Mouse (Mus musculus) kidney, adult 2 months (tissue): ENCODE results near the gene Olfr1392. TPM values are rescaled to one million over a fixed set of nuclear protein-coding genes. Genes with fewer than 3 reads are reported as not detected.
A peak's percentile ranks its signal among the peaks of the same experiment; 100 is the strongest.
"Not testable (repeated sequence)": the region's sequence is repeated elsewhere in the genome, so short reads cannot be mapped to it uniquely, and the experiment has no call there.

Source experiments
- DNase-seq: peaks from one replicate; pipeline ENCODE4 v3.0.0; 2021
- H3K27ac ChIP-seq: fragments of 200-500 bp; 2 replicates; pipeline ENCODE4 v1.5.1; 2012; ENCODE audit warnings: low read depth, low read length, control low read depth, inconsistent platforms; ENCODE audit not compliant: insufficient read depth
- H3K27me3 ChIP-seq: fragments of 200-500 bp; replicated peaks from 2 replicates; pipeline ENCODE4 v1.6.1; 2012; ENCODE audit warnings: mild to moderate bottlenecking, moderate library complexity, low read length, inconsistent platforms; ENCODE audit not compliant: control insufficient read depth, insufficient read depth
- H3K36me3 ChIP-seq: fragments of 200-500 bp; 2 replicates; pipeline ENCODE4 v1.6.1; 2012; ENCODE audit warnings: mild to moderate bottlenecking, moderate library complexity, low read length, inconsistent platforms; ENCODE audit not compliant: control insufficient read depth, insufficient read depth
- H3K4me1 ChIP-seq: fragments of 200-500 bp; 2 replicates; pipeline ENCODE4 v1.6.1; 2011; ENCODE audit warnings: low read length; ENCODE audit not compliant: control insufficient read depth, insufficient read depth
- H3K4me3 ChIP-seq: fragments of 200-500 bp; 2 replicates; pipeline ENCODE4 v1.5.1; 2011; ENCODE audit warnings: mild to moderate bottlenecking, low read depth, low read length, control low read depth; ENCODE audit not compliant: insufficient read depth
- CTCF ChIP-seq: fragments of 200-500 bp; conservative IDR thresholded peaks from 2 replicates; pipeline ENCODE4 v1.5.1; 2011; ENCODE audit warnings: low read depth, mild to moderate bottlenecking, control low read depth, low read length, moderate library complexity, mixed read lengths; ENCODE audit not compliant: insufficient read depth, insufficient read length
- POLR2A ChIP-seq: fragments of 200-500 bp; IDR thresholded peaks from one replicate; pipeline ENCODE4 v1.6.1; 2011; ENCODE audit warnings: low read depth, low read length, control low read depth
- WGBS: fragments of 180-500 bp; shearing (Covaris S2); methylation state at CpG from one replicate; pipeline ENCODE4 v1.1.7; 2018; 5-methylcytosine and 5-hydroxymethylcytosine counted together
- polyA plus RNA-seq: library from polyadenylated mRNA; depleted of rRNA; stranded (reverse); fragments of >200 nt; gene quantifications from 2 replicates; pipeline ENCODE4 v1.2.3, GENCODE M21; 2012

Gene Olfr1392
- polyA plus RNA-seq, 1 experiment = 0.47 TPM

DNA sequence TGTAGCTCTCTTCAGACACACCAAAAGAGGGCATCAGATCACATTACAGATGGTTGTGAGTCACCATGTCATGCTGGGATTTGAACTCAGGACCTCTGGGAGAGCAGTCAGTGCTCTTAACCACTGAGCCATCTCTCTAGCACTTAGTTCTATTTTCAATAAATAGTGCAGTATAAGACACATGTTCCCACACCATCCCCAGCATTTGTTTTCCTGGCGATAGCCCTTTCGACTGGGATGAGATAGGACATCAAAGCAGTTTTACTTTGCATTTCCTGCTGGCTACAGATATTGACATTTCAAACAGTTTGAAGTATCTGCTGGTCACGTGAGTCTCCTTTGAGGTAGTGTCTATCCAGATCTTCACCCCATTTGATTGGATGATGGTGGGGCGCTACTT, 14.7 kb upstream of the Olfr1392 start:
- Histone ChIP-seq H3K36me3 (no peaks in the 10 kb centered on the region), H3K4me1 (peaks cover 21% of the 10 kb centered on the region), H3K27me3 (no peaks in the 10 kb centered on the region), H3K27ac (no peak overlapping the region), H3K4me3 (no peak overlapping the region)
- no peak for TF ChIP-seq POLR2A
- TF ChIP-seq CTCF = no peak
- DNase-seq = no peak
- WGBS = 91% methylated on average over 4 of the region's 4 CpGs

DNA sequence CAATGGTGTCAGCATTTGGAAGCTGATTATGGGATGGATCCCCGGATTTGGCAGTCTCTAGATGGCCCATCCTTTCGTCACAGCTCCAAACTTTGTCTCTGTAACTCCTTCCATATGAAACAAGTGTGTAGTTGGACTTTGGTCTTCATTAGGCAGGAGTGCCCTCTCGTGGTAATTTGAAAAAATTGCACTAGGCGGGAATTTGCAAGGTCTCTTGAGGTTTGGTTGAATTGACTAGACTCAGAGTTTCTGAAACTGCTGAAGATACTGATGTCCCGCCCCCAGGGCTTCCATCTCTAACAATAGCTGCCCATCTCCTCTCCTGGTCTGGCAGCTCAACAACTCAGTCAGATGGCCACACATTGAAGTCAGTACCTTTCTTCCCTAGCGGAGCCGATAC, 13.7 kb upstream of the Olfr1392 start:
- H3K4me1 ChIP-seq = peaks cover 15% of the 10 kb centered on the region
- DNase-seq = peak; percentile 70
- 29% methylated on average over 7 of the region's 7 CpGs for WGBS
- no peak overlapping the region for H3K27ac ChIP-seq
- H3K4me3 ChIP-seq = no peak overlapping the region
- H3K36me3 ChIP-seq = no peaks in the 10 kb centered on the region
- no peaks in the 10 kb centered on the region for H3K27me3 ChIP-seq
- TF ChIP-seq POLR2A (no peak), CTCF (no peak)

DNA sequence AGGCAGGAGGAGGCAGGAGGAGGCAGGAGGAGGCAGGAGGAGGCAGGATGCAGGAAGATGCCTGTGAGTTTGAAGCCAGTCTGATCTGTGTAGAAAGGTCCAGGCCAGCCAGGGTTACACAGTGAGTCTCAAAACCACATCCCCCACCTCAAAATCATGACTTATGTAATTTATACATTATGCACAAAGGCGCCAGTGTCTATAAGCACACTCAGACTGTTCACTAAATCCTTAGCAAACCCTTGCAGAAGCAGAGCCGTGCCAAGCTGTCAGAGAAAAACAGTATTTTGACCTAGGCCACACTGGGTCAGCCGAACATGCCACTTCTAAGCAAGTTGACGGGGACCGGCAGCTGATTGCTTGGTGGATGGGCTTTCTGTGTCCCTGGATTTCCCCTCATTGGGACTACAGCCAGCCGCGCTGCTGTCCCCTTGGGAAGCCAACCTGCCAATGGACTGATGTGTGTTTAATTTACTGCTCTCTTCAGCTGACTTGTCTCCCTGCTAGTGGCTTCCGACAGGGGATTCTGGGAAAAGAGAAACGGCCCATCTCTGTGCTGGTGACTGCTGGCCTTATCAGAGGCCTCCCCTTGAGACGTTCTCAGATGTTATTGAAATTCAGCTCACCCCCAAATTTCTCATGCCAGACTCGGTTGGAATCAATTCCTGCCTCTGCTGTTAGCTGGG, 11.1 kb upstream of the Olfr1392 start:
- Histone ChIP-seq H3K27ac (no peak overlapping the region), H3K27me3 (no peaks in the 10 kb centered on the region), H3K36me3 (no peaks in the 10 kb centered on the region), H3K4me3 (no peak overlapping the region), H3K4me1 (peaks cover 3% of the 10 kb centered on the region; the same call in 1 of the 2 replicates)
- WGBS = 82% methylated on average over 11 of the region's 11 CpGs
- no peak for DNase-seq
- TF ChIP-seq CTCF = no peak
- TF ChIP-seq POLR2A = no peak

DNA sequence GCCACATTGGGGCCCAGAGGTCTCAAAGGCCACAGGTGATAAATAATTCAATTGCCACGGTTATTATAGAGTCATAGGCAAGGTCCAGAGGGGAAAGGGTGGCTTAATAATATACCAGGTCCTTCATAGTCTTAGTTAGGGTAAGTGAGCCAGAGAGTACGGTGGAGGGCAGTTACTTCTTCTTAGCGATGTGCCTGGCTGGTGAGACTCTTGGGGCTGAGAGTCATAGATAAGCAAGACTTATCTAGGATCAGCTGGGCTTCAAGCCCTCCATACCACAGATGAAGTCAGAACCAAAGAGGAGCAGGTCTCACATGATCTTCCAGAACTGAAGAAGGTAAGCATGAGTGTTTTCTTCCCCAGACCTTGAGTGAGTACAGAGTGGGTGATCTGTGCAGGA, 6.9 kb upstream of the Olfr1392 start, which contains the start of gene Olfr1393:
Olfr1393 (plus strand) TSS at position 83 of the 400 bp plus-strand sequence.
- H3K4me3 ChIP-seq = no peak within 1 kb of the TSS
- no peaks in the 10 kb centered on the region for H3K36me3 ChIP-seq
- 55% methylated on average over 3 of the region's 3 CpGs for WGBS

DNA sequence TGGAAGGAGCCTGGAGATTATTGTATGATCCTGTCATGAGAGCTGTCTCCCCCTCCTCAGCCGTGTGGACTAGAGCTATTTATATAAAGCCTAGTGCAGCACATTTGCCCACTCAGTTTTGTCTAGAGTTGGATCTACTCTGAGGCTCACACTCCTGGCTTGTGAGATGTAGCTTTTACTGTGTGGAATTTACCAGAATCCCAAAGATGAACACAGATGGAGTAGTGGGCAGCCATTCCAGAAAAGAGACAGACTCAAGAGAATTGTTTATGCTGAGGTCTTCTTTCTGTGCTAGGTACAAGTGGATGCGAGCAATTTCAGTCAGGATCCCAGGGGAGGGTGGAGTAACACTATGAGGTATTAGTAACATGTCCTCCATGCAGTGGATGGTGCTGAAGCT, 2.2 kb downstream of the Olfr1392 start:
- no peak for TF ChIP-seq CTCF
- no peak for TF ChIP-seq POLR2A
- Histone ChIP-seq H3K36me3 (no peaks in the 10 kb centered on the region), H3K4me1 (no peaks in the 10 kb centered on the region), H3K4me3 (no peak overlapping the region), H3K27me3 (no peaks in the 10 kb centered on the region), H3K27ac (no peak overlapping the region)
- WGBS = 75% methylated on average over 2 of the region's 2 CpGs
- DNase-seq = no peak

More for the DNA sequence above, 6.9 kb upstream of the Olfr1392 start, which contains the start of gene Olfr1393:
- H3K27ac ChIP-seq = no peak within 1 kb of the TSS
- DNase-seq = peak; percentile 41
- TF ChIP-seq CTCF (no peak), POLR2A (no peak)
- H3K4me1 ChIP-seq = peaks cover 3% of the 10 kb centered on the region; the same call in 1 of the 2 replicates
- H3K27me3 ChIP-seq = no peaks in the 10 kb centered on the region

DNA sequence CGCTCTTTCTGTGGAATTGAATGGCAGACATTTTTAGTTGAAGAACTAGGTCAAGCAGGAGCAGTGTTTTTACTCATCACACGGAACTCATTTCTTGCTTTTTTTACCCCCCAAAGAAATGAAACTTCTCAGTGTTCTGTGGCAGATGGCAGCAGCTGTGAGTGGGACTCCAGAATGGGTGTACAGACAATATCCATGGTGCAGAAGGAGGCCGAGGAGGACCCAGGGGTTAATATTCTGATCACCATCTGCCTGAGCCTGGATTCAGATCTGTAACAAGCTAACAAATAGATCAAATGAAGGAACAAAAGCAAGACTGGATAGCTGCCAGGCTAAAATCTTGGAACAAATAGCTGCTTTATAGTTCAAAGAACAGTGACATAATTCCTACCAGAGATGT, 7.7 kb downstream of the Olfr1392 start:
- DNase-seq = no peak

DNA sequence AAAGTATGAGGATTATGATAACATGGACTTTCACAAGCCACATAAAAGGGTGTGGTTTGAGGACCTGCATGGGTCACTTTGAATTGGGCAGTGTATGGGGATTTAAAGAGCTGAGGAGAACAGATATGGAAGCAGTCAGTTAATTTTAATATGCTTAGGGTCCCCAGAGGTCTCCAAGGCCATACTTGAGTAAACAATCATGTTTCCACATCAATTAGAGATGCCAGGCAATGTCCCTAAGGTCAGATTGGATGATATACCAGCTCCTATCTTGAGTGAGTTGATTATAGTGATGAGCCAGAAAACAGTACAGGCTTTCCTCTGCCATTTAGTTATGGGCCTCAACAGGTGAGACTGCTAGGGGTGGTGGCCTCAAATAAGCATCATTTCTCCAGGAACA, 19.4 kb downstream of the Olfr1392 start, which contains the start of gene Olfr10:
Olfr10 (plus strand) TSS at position 301 of the 400 bp plus-strand sequence.
- DNase-seq = no peak
- Histone ChIP-seq H3K36me3 (no peaks in the 10 kb centered on the region), H3K4me3 (no peak within 1 kb of the TSS), H3K4me1 (no peaks in the 10 kb centered on the region), H3K27me3 (no peaks in the 10 kb centered on the region), H3K27ac (no peak within 1 kb of the TSS)
- TF ChIP-seq CTCF = no peak
- no peak for TF ChIP-seq POLR2A

More for the DNA sequence above, 7.7 kb downstream of the Olfr1392 start:
- Histone ChIP-seq H3K4me1 (no peaks in the 10 kb centered on the region), H3K27me3 (no peaks in the 10 kb centered on the region), H3K27ac (no peak overlapping the region), H3K4me3 (no peak overlapping the region), H3K36me3 (no peaks in the 10 kb centered on the region)
- WGBS = 86% methylated on average over 3 of the region's 3 CpGs
- TF ChIP-seq POLR2A (no peak), CTCF (no peak)

DNA sequence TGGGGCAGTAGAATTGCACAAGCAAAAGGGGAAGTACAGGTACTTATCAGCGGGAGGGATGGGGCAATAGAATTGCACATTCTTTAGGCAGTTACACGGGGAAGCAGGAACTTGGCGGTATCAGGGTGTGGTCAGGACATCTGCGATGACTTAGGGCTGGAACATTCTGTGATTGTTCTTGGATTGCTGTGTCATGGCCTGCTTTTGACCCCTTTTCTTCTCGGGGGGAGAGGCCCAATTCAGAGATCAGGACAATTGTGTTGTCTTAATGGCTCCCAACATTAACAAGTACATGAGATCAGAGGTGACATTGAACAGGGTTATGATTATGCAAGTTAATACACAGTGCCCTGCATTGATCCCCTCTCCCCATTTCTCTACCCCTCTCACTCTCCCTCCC, 23.5 kb downstream of the Olfr1392 start:
- 78% methylated on average over 5 of the region's 5 CpGs for WGBS
- H3K27ac ChIP-seq, H3K36me3 ChIP-seq, DNase-seq, H3K4me1 ChIP-seq, H3K27me3 ChIP-seq, H3K4me3 ChIP-seq: not testable (repeated sequence)
